Mouse (Mus musculus): ENCODE measurements around the gene Chd4.
A peak's percentile ranks its signal among the peaks of the same experiment; 100 is the strongest.
"Not testable (repeated sequence)": the region's sequence is repeated elsewhere in the genome, so short reads cannot be mapped to it uniquely, and the experiment has no call there.

Gene Chd4

GRCm38 (mm10) chr6:125160854-125161760, 65.3 kb downstream of the Chd4 start:
- DNase-seq (ENCODE audit: low spot score): peak; percentile 77

- peak; percentile 77 for DNase-seq (ENCODE audit: low spot score)
Measured at GRCm38 (mm10) chr6:125161971-125162370, 66.2 kb downstream of the Chd4 start.

GRCm38 (mm10) chr6:125162615-125163305, 67.0 kb downstream of the Chd4 start:
- not testable (repeated sequence) for DNase-seq (ENCODE audit: low spot score)

- DNase-seq (ENCODE audit: low spot score): peak; percentile 58
Measured at GRCm38 (mm10) chr6:125163801-125164657, 68.2 kb downstream of the Chd4 start.

GRCm38 (mm10) chr6:125164672-125165327, 69.0 kb downstream of the Chd4 start:
- peak; percentile 93 for DNase-seq (ENCODE audit: low spot score)

GRCm38 (mm10) chr6:125165328-125165891, 69.6 kb downstream of the Chd4 start:
- peak; percentile 98 for DNase-seq (ENCODE audit: low spot score)

- DNase-seq (ENCODE audit: low spot score): peak; percentile 86
Measured at GRCm38 (mm10) chr6:125166051-125166751, 70.4 kb downstream of the Chd4 start, which contains the start of gene Gapdh. TSS of gene Gapdh (minus strand) at chr6:125166467.

- peak; percentile 62 for DNase-seq (ENCODE audit: low spot score)
Measured at GRCm38 (mm10) chr6:125166861-125167650, 71.3 kb downstream of the Chd4 start.

- no peak for DNase-seq (ENCODE audit: low spot score)
Measured at GRCm38 (mm10) chr6:125168086-125168485, 72.3 kb downstream of the Chd4 start.

GRCm38 (mm10) chr6:125170194-125170593, 74.4 kb downstream of the Chd4 start:
- no peak for DNase-seq (ENCODE audit: low spot score)

- DNase-seq (ENCODE audit: low spot score): no peak
Measured at GRCm38 (mm10) chr6:125172474-125172873, 76.7 kb downstream of the Chd4 start.

GRCm38 (mm10) chr6:125173256-125173655, 77.5 kb downstream of the Chd4 start:
- DNase-seq (ENCODE audit: low spot score): no peak

GRCm38 (mm10) chr6:125175469-125175868, 79.7 kb downstream of the Chd4 start:
- no peak for DNase-seq (ENCODE audit: low spot score)

GRCm38 (mm10) chr6:125179601-125180000, 83.8 kb downstream of the Chd4 start:
- DNase-seq (ENCODE audit: low spot score): no peak
